Mouse (Mus musculus) lung, adult 18-20 months (tissue): ENCODE results near the gene Lgr4.
A peak's percentile ranks its signal among the peaks of the same experiment; 100 is the strongest.

ENCODE experiments used
- DNase-seq, 2 experiments: peaks; one replicate each; pipeline ENCODE4 v3.0.0; 2022; ENCODE audit warnings: mixed read lengths in 2 of 2

Gene Lgr4

GRCm38 (mm10) chr2:109984930-109985329 lies 67.5 kb downstream of the Lgr4 start:
- DNase-seq: no peak

GRCm38 (mm10) chr2:109985560-109985959 lies 68.1 kb downstream of the Lgr4 start:
- no peak for DNase-seq

GRCm38 (mm10) chr2:109986036-109986785 lies 68.8 kb downstream of the Lgr4 start:
- no peak for DNase-seq

- DNase-seq: no peak
Measured at GRCm38 (mm10) chr2:109987946-109988345, 70.5 kb downstream of the Lgr4 start.

- no peak for DNase-seq
Measured at GRCm38 (mm10) chr2:109989196-109989595, 71.7 kb downstream of the Lgr4 start.

GRCm38 (mm10) chr2:109989679-109990473 lies 72.4 kb downstream of the Lgr4 start:
- DNase-seq: no peak

- DNase-seq: no peak
Measured at GRCm38 (mm10) chr2:109991754-109992153, 74.3 kb downstream of the Lgr4 start.

GRCm38 (mm10) chr2:109992448-109993073 lies 75.1 kb downstream of the Lgr4 start:
- no peak for DNase-seq

GRCm38 (mm10) chr2:109993404-109993803 lies 76.0 kb downstream of the Lgr4 start:
- DNase-seq: no peak

- DNase-seq: no peak
Measured at GRCm38 (mm10) chr2:109995061-109995460, 77.6 kb downstream of the Lgr4 start.

GRCm38 (mm10) chr2:109996411-109996810 lies 79.0 kb downstream of the Lgr4 start:
- DNase-seq: no peak

GRCm38 (mm10) chr2:110004668-110005067 lies 87.2 kb downstream of the Lgr4 start:
- no peak for DNase-seq

GRCm38 (mm10) chr2:110005164-110005563 lies 87.7 kb downstream of the Lgr4 start:
- DNase-seq: no peak

- DNase-seq: no peak
Measured at GRCm38 (mm10) chr2:110005596-110006239, 88.3 kb downstream of the Lgr4 start.

GRCm38 (mm10) chr2:110007423-110008267 lies 90.2 kb downstream of the Lgr4 start:
- no peak for DNase-seq

- DNase-seq: no peak
Measured at GRCm38 (mm10) chr2:110009449-110009848, 92.0 kb downstream of the Lgr4 start.

- no peak for DNase-seq
Measured at GRCm38 (mm10) chr2:110012184-110012725, 94.8 kb downstream of the Lgr4 start.

- no peak for DNase-seq
Measured at GRCm38 (mm10) chr2:110017087-110017486, 99.6 kb downstream of the Lgr4 start.

- peak; percentile 89 to 91 for DNase-seq
Measured at GRCm38 (mm10) chr2:110017616-110018505, 100.4 kb downstream of the Lgr4 start, which contains the start of gene Ccdc34. Ccdc34 (plus strand) TSS chr2:110017817.

GRCm38 (mm10) chr2:110019656-110020055 lies 102.2 kb downstream of the Lgr4 start:
- DNase-seq: no peak

GRCm38 (mm10) chr2:110020430-110020829 lies 103.0 kb downstream of the Lgr4 start:
- DNase-seq: no peak
